7 mouse cellular contexts compared by ENCODE assay signal in the genomic region with DNA sequence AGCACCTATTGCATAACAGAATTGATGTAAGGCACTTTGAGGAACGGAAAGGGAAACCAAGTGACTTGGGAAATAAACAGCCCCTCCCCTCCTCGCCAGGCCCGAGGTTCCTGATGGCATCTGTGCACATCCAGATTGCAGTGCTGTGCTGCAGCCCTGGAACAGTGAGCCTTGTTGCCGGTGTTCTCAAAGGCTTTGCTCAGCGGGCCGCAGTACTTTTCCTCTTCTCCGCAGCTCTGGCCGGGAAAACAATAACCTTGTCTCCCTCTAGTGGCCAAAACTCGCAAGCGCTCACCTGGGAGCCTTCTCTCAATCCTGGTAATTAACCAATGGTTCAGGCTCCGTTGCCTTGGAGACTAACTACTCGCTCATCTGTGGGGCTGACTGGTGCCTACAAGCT. TPM values are rescaled to one million over a fixed set of nuclear protein-coding genes. Genes with fewer than 3 reads are reported as not detected.
DNase-seq lines count a peak whose midpoint lies in the region; ATAC-seq and TF ChIP-seq lines count a peak whose summit lies in the region.

No protein-coding gene starts in this region.

- no peaks in the 10 kb centered on the region for H3K27me3 ChIP-seq in kidney, adult 2 months (replicated peaks; ENCODE audit: control insufficient read depth, insufficient read depth, low read length)
- peaks cover 35% of the 10 kb centered on the region for H3K27me3 ChIP-seq in limb, embryonic 12.5 days
- H3K27me3 ChIP-seq in midbrain, embryonic 14.5 days (ENCODE audit: control insufficient read depth, insufficient read depth, low read length) = no peaks in the 10 kb centered on the region
- 0 out of 2 replicates have a peak, but pooled peaks cover 2% of the 10 kb centered on the region for H3K27me3 ChIP-seq in spleen, adult 2 months (ENCODE audit: control insufficient read depth, insufficient read depth, low read length)

- no peak overlapping the region for H3K9ac ChIP-seq in limb, embryonic 12.5 days (replicated peaks)
- no peak overlapping the region for H3K9ac ChIP-seq in midbrain, embryonic 14.5 days (replicated peaks; ENCODE audit: low read length)

- peak overlapping the region; percentile 38 for H3K4me3 ChIP-seq in kidney, adult 2 months (ENCODE audit: insufficient read depth, low read depth, low read length)
- peak overlapping the region; percentile 15; the same call in 1 of the 2 replicates for H3K4me3 ChIP-seq in limb, embryonic 12.5 days (replicated peaks)
- H3K4me3 ChIP-seq in midbrain, embryonic 14.5 days (replicated peaks; ENCODE audit: low read depth, low read length) = no peak overlapping the region
- peak overlapping the region; percentile 59 for H3K4me3 ChIP-seq in spleen, adult 2 months (ENCODE audit: extremely low read depth, insufficient read depth, insufficient read length)

- no peak overlapping the region for H3K27ac ChIP-seq in kidney, adult 2 months (ENCODE audit: insufficient read depth, low read depth, low read length)
- no peak overlapping the region for H3K27ac ChIP-seq in limb, embryonic 12.5 days
- H3K27ac ChIP-seq in midbrain, embryonic 14.5 days (replicated peaks; ENCODE audit: low read depth, low read length) = no peak overlapping the region
- H3K27ac ChIP-seq in spleen, adult 2 months (ENCODE audit: insufficient read depth, low read length) = no peak overlapping the region

- peak; percentile 95 for ATAC-seq in granulocyte monocyte progenitor cell, adult 5-6 weeks (replicated peaks; ENCODE audit: poor library complexity, severe bottlenecking)
- ATAC-seq in limb, embryonic 12.5 days (ENCODE audit: insufficient number of reproducible peaks, insufficient read depth, low FRiP score, low TSS enrichment, low read depth) = no peak; the same call in 1 of the 2 replicates
- peak; percentile 80 for ATAC-seq in midbrain, embryonic 14.5 days (ENCODE audit: low FRiP score, low TSS enrichment)

- no peaks in the 10 kb centered on the region for H3K4me1 ChIP-seq in kidney, adult 2 months (ENCODE audit: control insufficient read depth, insufficient read depth, low read length)
- peaks cover 4% of the 10 kb centered on the region for H3K4me1 ChIP-seq in limb, embryonic 12.5 days (replicated peaks)
- peaks cover 3% of the 10 kb centered on the region; the same call in 1 of the 2 replicates for H3K4me1 ChIP-seq in midbrain, embryonic 14.5 days (ENCODE audit: control insufficient read depth, insufficient read depth, low read length)
- peaks cover 2% of the 10 kb centered on the region; the same call in 1 of the 2 replicates for H3K4me1 ChIP-seq in spleen, adult 2 months (ENCODE audit: control insufficient read depth, insufficient read depth, insufficient read length)

- H3K4me2 ChIP-seq in limb, embryonic 12.5 days = peak overlapping the region; percentile 51
- peak overlapping the region; percentile 30 for H3K4me2 ChIP-seq in midbrain, embryonic 14.5 days (ENCODE audit: low read length)

- 1% methylated on average over 12 of the region's 12 CpGs for WGBS in kidney, adult 2 months
- WGBS in limb, embryonic 12.5 days = 3% methylated on average over 12 of the region's 12 CpGs
- 3% methylated on average over 12 of the region's 12 CpGs for WGBS in midbrain, embryonic 14.5 days
- WGBS in spleen, adult 2 months = 2% methylated on average over 12 of the region's 12 CpGs

- peak; percentile 79 for TF ChIP-seq CTCF in kidney, adult 2 months (conservative IDR thresholded peaks at IDR 0.05; ENCODE audit: insufficient read depth, insufficient read length, low read depth, low read length)
- TF ChIP-seq CTCF in spleen, adult 2 months (IDR thresholded peaks at IDR 0.05; ENCODE audit: extremely low read depth, insufficient read depth, insufficient read length, insufficient replicate concordance) = peak; percentile 69; the same call in 1 of the 2 replicates

- H3K36me3 ChIP-seq in kidney, adult 2 months (ENCODE audit: control insufficient read depth, insufficient read depth, low read length) = no peaks in the 10 kb centered on the region
- H3K36me3 ChIP-seq in limb, embryonic 12.5 days = no peaks in the 10 kb centered on the region
- no peaks in the 10 kb centered on the region; the same call in 1 of the 2 replicates for H3K36me3 ChIP-seq in midbrain, embryonic 14.5 days (ENCODE audit: control insufficient read depth, insufficient read depth, low read length)
- H3K36me3 ChIP-seq in spleen, adult 2 months (ENCODE audit: control insufficient read depth, insufficient read depth, low read length) = no peaks in the 10 kb centered on the region

- TF ChIP-seq POLR2A in kidney, adult 2 months (IDR thresholded peaks at IDR 0.05; ENCODE audit: low read depth, low read length) = no peak
- TF ChIP-seq POLR2A in spleen, adult 2 months (IDR thresholded peaks at IDR 0.05; ENCODE audit: low read depth, low read length) = no peak

- DNase-seq in adrenal gland, adult 8-10 months = peak; percentile 54
- DNase-seq in embryo, embryonic 11.5 days (ENCODE audit: low read depth, low spot score) = peak; percentile 55
- peak; percentile 80 for DNase-seq in kidney, adult 2 months
- peak; percentile 93 for DNase-seq in midbrain, embryonic 14.5 days
- peak in 1 of 2 experiments; percentile 40 for DNase-seq in spleen, adult 2 months (ENCODE audit: low read depth in 1 of 2, low spot score in 2 of 2)

- H3K9me3 ChIP-seq in limb, embryonic 12.5 days = no peaks in the 10 kb centered on the region
- H3K9me3 ChIP-seq in midbrain, embryonic 14.5 days (ENCODE audit: control insufficient read depth, low read length) = no peaks in the 10 kb centered on the region

RNA-seq across cellular contexts. Expression of a gene that starts 38.4 kb away (rescaled TPM):
- total RNA-seq in adrenal gland, adult 8-10 months (2022) = 1 to 10 TPM in 2 of 4 experiments, under 1 TPM in 2; 0.59 to 1.9 (median 1.3) TPM
- 0.11 TPM in 1 of 2 replicates, not detected in the other for total RNA-seq in granulocyte monocyte progenitor cell, adult 5-6 weeks (2014; fragmentation: Nextera tagmentation)
- not detected in 2 replicates for total RNA-seq in granulocyte monocyte progenitor cell, adult 5-6 weeks (2017)
- 0.46 and 0.59 TPM in 2 replicates for polyA plus RNA-seq in kidney, adult 2 months (2012; rRNA removed)
- polyA plus RNA-seq in limb, embryonic 12.5 days (2016; fragmentation: Nextera tagmentation; extraction: Ambion mirVana) = 8.7 and 9.8 TPM in 2 replicates
- polyA plus RNA-seq in midbrain, embryonic 14.5 days (2014; fragmentation: Nextera tagmentation; extraction: Ambion mirVana) = 13.3 and 14.3 TPM in 2 replicates
- polyA plus RNA-seq in spleen, adult 2 months (2012; rRNA removed) = 0.05 and 0.16 TPM in 2 replicates

RNA-seq across cellular contexts. Expression of a gene that starts 55.9 kb away (rescaled TPM):
- 1 to 10 TPM in 2 of 4 experiments, under 1 TPM in 2; 0.80 to 1.2 (median 0.97) TPM for total RNA-seq in adrenal gland, adult 8-10 months (2022)
- not detected in 2 replicates for total RNA-seq in granulocyte monocyte progenitor cell, adult 5-6 weeks (2014; fragmentation: Nextera tagmentation)
- not detected in 2 replicates for total RNA-seq in granulocyte monocyte progenitor cell, adult 5-6 weeks (2017)
- 0.77 and 1.2 TPM in 2 replicates for polyA plus RNA-seq in kidney, adult 2 months (2012; rRNA removed)
- 1.4 TPM in 2 replicates for polyA plus RNA-seq in limb, embryonic 12.5 days (2016; fragmentation: Nextera tagmentation; extraction: Ambion mirVana)
- polyA plus RNA-seq in midbrain, embryonic 14.5 days (2014; fragmentation: Nextera tagmentation; extraction: Ambion mirVana) = 0.95 and 1.8 TPM in 2 replicates
- polyA plus RNA-seq in spleen, adult 2 months (2012; rRNA removed) = 0.06 TPM in 2 replicates
